Mouse (Mus musculus) macrophage (primary cell): ENCODE data around the gene Gm3285. TPM values are rescaled to one million over a fixed set of nuclear protein-coding genes. Genes with fewer than 3 reads are reported as not detected.

ENCODE experiments used
- polyA plus RNA-seq: library from polyadenylated mRNA; stranded (reverse); fragments of 250-400 nt; gene quantifications from 3 replicates; pipeline ENCODE4 v1.2.4, GENCODE M21; 2018; ENCODE audit warnings: inconsistent platforms

Gene Gm3285
- polyA plus RNA-seq, 1 experiment from 2014 or later, result not detected

Other genes starting within 250 kb of the Gm3285 start
- gene Ube2g2, start 239.7 kb upstream of the Gm3285 start, polyA plus RNA-seq, result 50.6 to 63.6 TPM (median 52.1 TPM) in 3 replicates
- gene Tspear, start 175.4 kb upstream of the Gm3285 start, polyA plus RNA-seq, result not detected in 3 replicates
- not detected in 3 replicates for gene Gm19402, start 171.2 kb upstream of the Gm3285 start, polyA plus RNA-seq
- not detected in 3 replicates for gene Gm9508, start 164.7 kb upstream of the Gm3285 start, polyA plus RNA-seq
- gene Gm10272, start 155.3 kb upstream of the Gm3285 start, polyA plus RNA-seq, result not detected in 3 replicates
- not detected in 3 replicates for gene Gm10024, start 150.5 kb upstream of the Gm3285 start, polyA plus RNA-seq
- not detected in 3 replicates for gene Gm10142, start 146.2 kb upstream of the Gm3285 start, polyA plus RNA-seq
- not detected in 3 replicates for gene Krtap12-1, start 141.4 kb upstream of the Gm3285 start, polyA plus RNA-seq
- not detected in 3 replicates for gene Gm10100, start 135.5 kb upstream of the Gm3285 start, polyA plus RNA-seq
- not detected in 3 replicates for gene Gm18596, start 119.3 kb upstream of the Gm3285 start, polyA plus RNA-seq
- not detected in 3 replicates for gene Gm9736, start 110.6 kb upstream of the Gm3285 start, polyA plus RNA-seq
- gene Gm3233, start 102.3 kb upstream of the Gm3285 start, polyA plus RNA-seq, result not detected in 3 replicates
- not detected in 3 replicates for gene Gm3238, start 90.7 kb upstream of the Gm3285 start, polyA plus RNA-seq
- not detected in 3 replicates for gene Gm7138, start 85.0 kb upstream of the Gm3285 start, polyA plus RNA-seq
- gene Gm3250, start 79.4 kb upstream of the Gm3285 start, polyA plus RNA-seq, result not detected in 3 replicates
- not detected in 3 replicates for gene Gm7137, start 73.8 kb upstream of the Gm3285 start, polyA plus RNA-seq
- not detected in 3 replicates for gene Gm9639, start 66.9 kb upstream of the Gm3285 start, polyA plus RNA-seq
- not detected in 3 replicates for gene Gm19668, start 62.8 kb upstream of the Gm3285 start, polyA plus RNA-seq
- gene Gm9507, start 50.1 kb upstream of the Gm3285 start, polyA plus RNA-seq, result not detected in 3 replicates
- not detected in 3 replicates for gene Gm2696, start 47.3 kb upstream of the Gm3285 start, polyA plus RNA-seq
- gene Krtap10-4, start 34.9 kb upstream of the Gm3285 start, polyA plus RNA-seq, result not detected in 3 replicates
- gene Krtap10-10, start 26.0 kb upstream of the Gm3285 start, polyA plus RNA-seq, result not detected in 3 replicates
- not detected in 3 replicates for gene Gm36176, start 15.2 kb upstream of the Gm3285 start, polyA plus RNA-seq
- gene Gm10318, start 9.1 kb upstream of the Gm3285 start, polyA plus RNA-seq, result not detected in 3 replicates
- gene Lrrc3, start 40.6 kb downstream of the Gm3285 start, polyA plus RNA-seq, result 0.09 TPM in 1 of 3 replicates, not detected in the others
- 2.6 to 5.5 TPM (median 4.7 TPM) in 3 replicates for gene Trpm2, start 108.6 kb downstream of the Gm3285 start, polyA plus RNA-seq
- gene 1810043G02Rik, start 116.5 kb downstream of the Gm3285 start, polyA plus RNA-seq, result 9.8 to 15.6 TPM (median 10.6 TPM) in 3 replicates
- 12.8 to 25.9 TPM (median 18.5 TPM) in 3 replicates for gene Pfkl, start 148.1 kb downstream of the Gm3285 start, polyA plus RNA-seq
- gene Dnmt3l, start 180.0 kb downstream of the Gm3285 start, polyA plus RNA-seq, result 0.14 to 2.0 TPM in 2 of 3 replicates, not detected in the other
- gene Aire, start 181.6 kb downstream of the Gm3285 start, polyA plus RNA-seq, result not detected in 3 replicates
- 3.6 to 12.1 TPM (median 7.4 TPM) in 3 replicates for gene Icosl, start 207.3 kb downstream of the Gm3285 start, polyA plus RNA-seq